17 mouse cellular contexts compared by ENCODE assay signal in the genomic region with DNA sequence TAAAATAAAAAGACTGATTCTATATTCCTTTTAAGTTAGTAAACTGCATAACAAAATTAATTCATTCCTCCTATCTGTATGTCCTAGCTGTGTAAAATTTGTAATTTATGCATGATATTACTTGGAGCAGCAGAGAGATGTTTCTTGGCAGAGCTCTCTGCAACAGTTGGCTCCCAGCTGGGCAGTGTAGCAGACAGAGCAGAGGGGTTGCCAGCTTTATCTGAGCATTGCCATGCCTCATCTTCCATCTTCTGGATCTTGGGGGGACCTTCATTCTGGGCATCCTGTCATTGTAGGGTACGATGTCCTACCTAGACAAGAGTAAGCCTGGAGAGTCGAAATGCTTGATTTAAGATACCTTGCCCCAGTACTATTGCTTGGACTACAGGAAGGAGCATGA.
A peak's percentile ranks its signal among the peaks of the same experiment; 100 is the strongest.
DNase-seq lines count a peak whose midpoint lies in the region; ATAC-seq and TF ChIP-seq lines count a peak whose summit lies in the region.
"Had no signal": no experiment of that assay in that cellular context is flagged by ENCODE, and none has a peak within 500 bp of the region (broad histone marks: within the 10 kb centered on the region; RNA-seq: fewer than 3 reads in every experiment).

No protein-coding gene starts in this region.

- H3K9ac ChIP-seq in forebrain, embryonic 14.5 days (ENCODE audit: low read length): no peak overlapping the region
- no peak overlapping the region for H3K9ac ChIP-seq in forebrain, embryonic 11.5 days (ENCODE audit: low read length)
- no peak overlapping the region for H3K9ac ChIP-seq in hindbrain, postnatal 0 days (replicated peaks; ENCODE audit: low read length)
- no peak overlapping the region for H3K9ac ChIP-seq in hindbrain, embryonic 11.5 days (ENCODE audit: low read depth, low read length)
- H3K9ac ChIP-seq in forebrain, embryonic 16.5 days (replicated peaks; ENCODE audit: low read depth, low read length): no peak overlapping the region
- H3K9ac ChIP-seq: heart, embryonic 12.5 days; hindbrain, embryonic 12.5 days had no signal

- H3K9me3 ChIP-seq in forebrain, embryonic 14.5 days (replicated peaks; ENCODE audit: control insufficient read depth, low read length): no peaks in the 10 kb centered on the region
- H3K9me3 ChIP-seq in forebrain, embryonic 11.5 days (ENCODE audit: control insufficient read depth, low read length): no peaks in the 10 kb centered on the region
- no peaks in the 10 kb centered on the region for H3K9me3 ChIP-seq in hindbrain, postnatal 0 days (ENCODE audit: low read length)
- no peaks in the 10 kb centered on the region for H3K9me3 ChIP-seq in hindbrain, embryonic 11.5 days (ENCODE audit: control insufficient read depth, low read length)
- no peaks in the 10 kb centered on the region for H3K9me3 ChIP-seq in forebrain, embryonic 16.5 days (ENCODE audit: control insufficient read depth, low read length)
- H3K9me3 ChIP-seq: embryonic facial prominence, embryonic 10.5 days; heart, embryonic 12.5 days; hindbrain, embryonic 12.5 days had no signal

- H3K4me3 ChIP-seq in forebrain, embryonic 14.5 days (ENCODE audit: low read depth, low read length): no peak overlapping the region
- H3K4me3 ChIP-seq in forebrain, embryonic 11.5 days (ENCODE audit: low read depth, low read length): no peak overlapping the region
- no peak overlapping the region for H3K4me3 ChIP-seq in hindbrain, postnatal 0 days (ENCODE audit: low read length)
- H3K4me3 ChIP-seq in hindbrain, embryonic 11.5 days (ENCODE audit: low read depth, low read length): no peak overlapping the region
- H3K4me3 ChIP-seq in forebrain, embryonic 16.5 days (replicated peaks; ENCODE audit: low read length): no peak overlapping the region
- H3K4me3 ChIP-seq: embryonic facial prominence, embryonic 10.5 days; heart, embryonic 12.5 days; hindbrain, embryonic 12.5 days had no signal

- ATAC-seq in forebrain, embryonic 14.5 days: peak; percentile 57; the same call in 1 of the 2 replicates
- no peak for ATAC-seq in forebrain, embryonic 11.5 days (replicated peaks; ENCODE audit: low FRiP score)
- 0 out of 2 replicates have a peak, but pooled peaks have one; percentile 68 for ATAC-seq in hindbrain, postnatal 0 days
- no peak for ATAC-seq in hindbrain, embryonic 11.5 days (ENCODE audit: low FRiP score)
- peak; percentile 73 for ATAC-seq in forebrain, embryonic 16.5 days
- ATAC-seq: intestine, embryonic 16.5 days had no signal

- 90% methylated on average over 2 of the region's 2 CpGs for WGBS in forebrain, embryonic 14.5 days
- 94% methylated on average over 2 of the region's 2 CpGs for WGBS in forebrain, embryonic 11.5 days
- 79% methylated on average over 2 of the region's 2 CpGs for WGBS in hindbrain, postnatal 0 days
- WGBS in hindbrain, embryonic 11.5 days: 82% methylated on average over 2 of the region's 2 CpGs
- WGBS in forebrain, embryonic 16.5 days: 82% methylated on average over 2 of the region's 2 CpGs

- H3K36me3 ChIP-seq in forebrain, embryonic 14.5 days (ENCODE audit: control insufficient read depth, insufficient read depth, low read length): no peaks in the 10 kb centered on the region
- H3K36me3 ChIP-seq in forebrain, embryonic 11.5 days (ENCODE audit: control insufficient read depth, insufficient read depth, low read length): no peaks in the 10 kb centered on the region
- H3K36me3 ChIP-seq in hindbrain, postnatal 0 days (ENCODE audit: insufficient read depth, low read length): no peaks in the 10 kb centered on the region
- no peaks in the 10 kb centered on the region for H3K36me3 ChIP-seq in hindbrain, embryonic 11.5 days (ENCODE audit: control insufficient read depth, insufficient read depth, low read length)
- H3K36me3 ChIP-seq in forebrain, embryonic 16.5 days (ENCODE audit: control insufficient read depth, insufficient read depth): no peaks in the 10 kb centered on the region
- H3K36me3 ChIP-seq: embryonic facial prominence, embryonic 10.5 days; heart, embryonic 12.5 days; hindbrain, embryonic 12.5 days had no signal

- peaks cover 4% of the 10 kb centered on the region; the same call in 1 of the 2 replicates for H3K4me1 ChIP-seq in forebrain, embryonic 14.5 days (ENCODE audit: control insufficient read depth, insufficient read depth, low read length)
- H3K4me1 ChIP-seq in forebrain, embryonic 11.5 days (replicated peaks; ENCODE audit: control insufficient read depth, insufficient read depth, low read length): no peaks in the 10 kb centered on the region
- H3K4me1 ChIP-seq in hindbrain, postnatal 0 days (ENCODE audit: insufficient read depth, low read length): no peaks in the 10 kb centered on the region
- H3K4me1 ChIP-seq in hindbrain, embryonic 11.5 days (replicated peaks; ENCODE audit: control insufficient read depth, insufficient read depth, low read length): no peaks in the 10 kb centered on the region
- peaks cover 9% of the 10 kb centered on the region for H3K4me1 ChIP-seq in forebrain, embryonic 16.5 days (replicated peaks; ENCODE audit: control insufficient read depth, insufficient read depth, low read length)
- H3K4me1 ChIP-seq: hindbrain, embryonic 12.5 days had no signal

- DNase-seq in forebrain, embryonic 14.5 days (ENCODE audit: low spot score): peak; percentile 58
- no peak for DNase-seq in forebrain, embryonic 11.5 days (ENCODE audit: low spot score)
- peak; percentile 55 for DNase-seq in hindbrain, postnatal 0 days (ENCODE audit: low spot score)
- DNase-seq in hindbrain, embryonic 11.5 days (ENCODE audit: low spot score): no peak
- peak; percentile 55 for DNase-seq in brain, embryonic 14.5 days (ENCODE audit: low read depth)
- no peak for DNase-seq in ovary, adult 18-20 months (ENCODE audit: low spot score)
- DNase-seq: adrenal gland, adult 2 months; adrenal gland, postnatal 25 days; cerebellum, adult 2 months; gastrocnemius, postnatal 14 days; heart, postnatal 36 days; kidney, adult 2 months had no signal

- no peak overlapping the region for H3K4me2 ChIP-seq in forebrain, embryonic 14.5 days (ENCODE audit: low read length)
- H3K4me2 ChIP-seq in forebrain, embryonic 11.5 days (ENCODE audit: low read depth, low read length, severe bottlenecking): no peak overlapping the region
- H3K4me2 ChIP-seq in hindbrain, postnatal 0 days (ENCODE audit: low read depth, low read length): no peak overlapping the region
- H3K4me2 ChIP-seq in hindbrain, embryonic 11.5 days (replicated peaks; ENCODE audit: low read depth, low read length): no peak overlapping the region
- H3K4me2 ChIP-seq in forebrain, embryonic 16.5 days (ENCODE audit: low read length): no peak overlapping the region
- H3K4me2 ChIP-seq: heart, embryonic 12.5 days; hindbrain, embryonic 12.5 days had no signal

- no peak overlapping the region for H3K27ac ChIP-seq in forebrain, embryonic 14.5 days (ENCODE audit: low read depth, low read length)
- H3K27ac ChIP-seq in forebrain, embryonic 11.5 days (ENCODE audit: low read depth, low read length): no peak overlapping the region
- H3K27ac ChIP-seq in hindbrain, postnatal 0 days: no peak overlapping the region
- no peak overlapping the region for H3K27ac ChIP-seq in hindbrain, embryonic 11.5 days (ENCODE audit: low read depth, low read length)
- H3K27ac ChIP-seq in forebrain, embryonic 16.5 days (ENCODE audit: low read length): no peak overlapping the region
- H3K27ac ChIP-seq: embryonic facial prominence, embryonic 10.5 days; hindbrain, embryonic 12.5 days had no signal

- TF ChIP-seq POLR2A in brain, embryonic 14.5 days (IDR thresholded peaks at IDR 0.05; ENCODE audit: borderline replicate concordance, extremely low read depth, insufficient read depth, insufficient read length, poor library complexity, severe bottlenecking): no peak

- TF ChIP-seq CTCF in hindbrain, postnatal 0 days (IDR thresholded peaks at IDR 0.05; ENCODE audit: low read depth): no peak
- no peak for TF ChIP-seq CTCF in brain, embryonic 14.5 days (IDR thresholded peaks at IDR 0.05; ENCODE audit: borderline replicate concordance, extremely low read depth, insufficient read depth, insufficient read length)

- no peaks in the 10 kb centered on the region for H3K27me3 ChIP-seq in forebrain, embryonic 14.5 days (replicated peaks; ENCODE audit: control insufficient read depth, insufficient read depth, low read length)
- H3K27me3 ChIP-seq in forebrain, embryonic 11.5 days (ENCODE audit: control insufficient read depth, insufficient read depth, low read length): no peaks in the 10 kb centered on the region
- no peaks in the 10 kb centered on the region for H3K27me3 ChIP-seq in hindbrain, postnatal 0 days (ENCODE audit: insufficient read depth, low read length)
- H3K27me3 ChIP-seq in hindbrain, embryonic 11.5 days (ENCODE audit: control insufficient read depth, insufficient read depth, low read length): no peaks in the 10 kb centered on the region
- no peaks in the 10 kb centered on the region for H3K27me3 ChIP-seq in forebrain, embryonic 16.5 days (replicated peaks; ENCODE audit: control insufficient read depth, insufficient read depth, low read length)
- H3K27me3 ChIP-seq: heart, embryonic 12.5 days; hindbrain, embryonic 12.5 days had no signal

Comparison
In these comparisons a context has a peak if more than half of its experiments do, and no peak if none do; other contexts are left out.
1. ATAC-seq: peak in forebrain, embryonic 14.5 days (single experiment), hindbrain, postnatal 0 days (single experiment) and forebrain, embryonic 16.5 days (single experiment); none in forebrain, embryonic 11.5 days (single experiment) and hindbrain, embryonic 11.5 days (single experiment).
2. DNase-seq: peak in forebrain, embryonic 14.5 days (single experiment), hindbrain, postnatal 0 days (single experiment) and brain, embryonic 14.5 days (single experiment); none in forebrain, embryonic 11.5 days (single experiment), hindbrain, embryonic 11.5 days (single experiment) and ovary, adult 18-20 months (single experiment).